Mouse (Mus musculus) cerebellum, postnatal 14 days (tissue): ENCODE data around the gene Cmya5.
"Not testable (repeated sequence)": the region's sequence is repeated elsewhere in the genome, so short reads cannot be mapped to it uniquely, and the experiment has no call there.

Experiments
- DNase-seq, 2 experiments: peaks; one replicate each; pipeline ENCODE4 v3.0.0; 2021; ENCODE audit warnings: mixed read lengths in 2 of 2

The Cmya5 gene

DNA sequence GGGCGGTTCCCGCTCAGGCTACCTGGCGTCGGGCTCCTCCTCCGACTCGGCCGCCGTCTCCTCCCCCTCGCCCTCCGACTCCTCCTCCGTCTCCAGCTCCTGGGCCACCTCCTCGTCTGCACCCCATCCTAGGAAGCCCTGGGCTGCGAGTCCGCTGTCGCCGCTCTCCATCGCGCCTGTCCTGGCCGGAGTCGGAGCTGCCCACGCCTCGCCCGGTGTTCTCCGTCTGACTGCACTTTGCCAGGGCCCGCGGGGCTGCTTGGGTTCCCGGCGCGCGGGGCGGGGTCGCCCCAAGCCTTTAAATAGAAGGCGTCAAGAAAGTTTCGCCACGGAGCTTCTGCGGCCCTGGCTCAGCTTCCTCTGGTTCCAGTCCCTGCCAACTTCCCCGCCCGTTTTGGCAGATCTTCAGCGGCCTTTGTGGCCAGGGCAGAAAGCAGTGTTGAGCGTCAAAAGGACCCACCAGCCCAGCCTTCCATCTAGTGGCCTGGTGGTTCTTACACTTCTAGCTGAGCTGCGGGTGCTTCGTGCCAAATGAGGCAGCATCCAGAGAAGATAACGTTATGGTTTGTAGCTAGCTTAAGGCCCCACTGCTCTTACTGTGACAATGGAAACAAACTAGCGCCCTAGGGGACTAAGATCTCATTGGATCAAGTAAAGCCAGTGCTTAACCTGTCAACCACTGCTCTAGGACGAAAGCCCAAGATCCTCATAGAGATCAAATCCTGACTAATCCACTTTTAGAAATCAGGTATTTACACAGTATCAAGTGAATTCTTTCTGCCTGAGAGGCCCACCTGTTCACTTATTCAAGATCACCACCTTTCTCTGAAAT lies at the start of gene Cmya5:
TSS of gene Cmya5 (minus strand) at position 389 of the 832 bp plus-strand sequence.
- DNase-seq, result peak; percentile 94 to 96

- DNase-seq, result no peak
Observed at GRCm38 (mm10) chr13:93192646-93193026, 48.1 kb upstream of the Cmya5 start.

DNA sequence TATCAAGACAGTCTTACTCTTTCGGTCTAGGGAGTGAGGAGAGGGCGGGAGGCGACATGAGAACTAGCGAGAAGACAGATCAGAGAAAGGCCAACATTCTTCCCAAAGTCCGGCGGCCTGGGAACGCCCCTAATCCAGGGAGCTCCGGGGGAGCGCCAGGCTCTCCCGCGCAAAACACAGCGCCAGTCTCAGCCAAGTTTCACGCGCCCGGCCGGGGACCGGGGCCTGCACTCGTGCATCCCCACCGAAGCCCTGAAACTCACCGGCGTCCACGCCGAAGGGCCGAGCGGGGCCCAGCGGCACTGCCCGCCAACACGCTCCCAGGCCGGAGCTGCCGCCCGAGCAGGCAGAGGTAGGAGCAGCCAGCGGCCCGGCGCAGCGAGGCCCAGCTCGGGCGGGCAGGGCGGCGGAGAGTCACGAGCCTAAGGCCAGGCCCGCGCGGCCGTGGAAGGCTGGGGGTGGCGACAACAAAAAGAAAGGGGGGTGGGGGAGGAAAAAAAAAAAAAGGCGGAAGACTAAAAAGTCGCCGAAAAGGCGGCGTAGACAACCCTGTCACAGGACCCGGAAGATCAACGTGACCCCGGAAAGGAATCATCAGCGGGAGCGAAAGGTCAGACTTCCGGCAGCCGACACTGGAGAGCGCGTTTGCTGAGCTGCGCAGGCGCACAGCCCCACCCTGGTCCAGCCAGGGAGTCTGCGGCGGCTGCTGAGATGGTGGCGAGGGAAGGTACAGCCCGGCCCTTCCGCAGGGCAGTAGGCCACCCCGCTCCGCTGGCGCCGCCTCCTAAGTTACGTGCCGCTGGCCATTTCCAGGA lies 47.5 kb upstream of the Cmya5 start, which contains the start of gene Tent2:
TSS of gene Tent2 (minus strand) at position 555 of the 815 bp plus-strand sequence.
- peak; percentile 92 to 95 for DNase-seq

GRCm38 (mm10) chr13:93189416-93189815 lies 44.9 kb upstream of the Cmya5 start:
- no peak for DNase-seq

GRCm38 (mm10) chr13:93188738-93189137 lies 44.2 kb upstream of the Cmya5 start:
- no peak for DNase-seq

DNA sequence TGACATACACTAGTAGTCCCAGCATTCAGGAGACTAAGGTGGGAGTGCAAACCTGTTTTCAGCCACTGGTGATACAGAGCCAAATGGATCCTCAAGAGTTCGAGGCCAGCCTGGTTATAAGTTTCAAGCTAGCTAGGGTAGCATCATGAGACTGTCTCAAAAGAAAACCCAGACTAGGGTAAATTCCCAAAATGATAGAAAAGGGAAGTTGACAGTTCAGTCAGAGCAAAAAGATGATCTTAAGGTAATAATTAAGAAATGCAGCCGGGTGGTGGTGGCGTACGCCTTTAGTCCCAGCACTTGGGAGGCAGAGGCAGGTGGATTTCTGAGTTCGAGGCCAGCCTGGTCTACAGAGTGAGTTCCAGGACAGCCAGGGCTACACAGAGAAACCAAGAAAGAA lies 43.3 kb upstream of the Cmya5 start:
- DNase-seq, result not testable (repeated sequence)

GRCm38 (mm10) chr13:93180351-93180750 lies 35.8 kb upstream of the Cmya5 start:
- no peak for DNase-seq

DNA sequence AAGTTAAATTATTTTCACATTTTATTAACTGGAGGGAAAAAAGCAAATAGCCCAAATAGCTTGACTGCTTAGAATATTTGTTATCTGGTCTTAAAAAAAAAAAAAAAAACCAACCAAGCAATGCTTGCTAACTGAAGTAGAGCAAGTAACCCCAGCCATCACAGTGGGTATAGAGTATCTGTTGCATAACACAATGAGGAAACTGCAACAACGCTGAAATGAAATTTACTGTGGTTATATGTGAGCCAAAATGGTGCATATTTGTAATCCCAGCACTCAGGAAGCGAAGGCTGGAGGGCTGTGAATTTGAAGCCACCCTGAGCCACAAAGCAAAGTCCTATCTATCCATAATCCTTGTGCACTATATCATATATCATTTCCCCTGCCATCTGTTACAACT lies 35.0 kb upstream of the Cmya5 start:
- DNase-seq, result no peak

GRCm38 (mm10) chr13:93177571-93177970 lies 33.0 kb upstream of the Cmya5 start:
- DNase-seq, result no peak

GRCm38 (mm10) chr13:93163303-93163702 lies 18.8 kb upstream of the Cmya5 start:
- no peak for DNase-seq

GRCm38 (mm10) chr13:93162456-93162855 lies 17.9 kb upstream of the Cmya5 start:
- DNase-seq, result no peak

DNA sequence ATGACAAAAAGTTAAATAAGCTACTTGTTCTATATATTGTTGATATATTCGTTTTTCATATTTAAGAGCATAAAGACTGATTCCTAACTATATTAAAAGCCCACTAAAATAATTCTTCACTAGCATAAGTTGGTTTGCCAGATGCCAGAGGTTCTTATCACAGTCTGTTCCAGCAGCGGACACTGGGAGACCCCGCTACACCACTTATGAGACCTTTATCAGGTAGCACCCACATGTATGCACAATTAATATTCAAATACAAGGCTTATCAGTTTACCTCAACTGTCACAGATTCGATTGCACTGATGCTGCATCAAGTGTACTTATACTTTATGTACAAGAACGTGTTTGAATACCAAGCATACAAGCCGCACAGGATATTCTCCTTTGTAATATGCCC lies 13.7 kb upstream of the Cmya5 start:
- no peak for DNase-seq

DNA sequence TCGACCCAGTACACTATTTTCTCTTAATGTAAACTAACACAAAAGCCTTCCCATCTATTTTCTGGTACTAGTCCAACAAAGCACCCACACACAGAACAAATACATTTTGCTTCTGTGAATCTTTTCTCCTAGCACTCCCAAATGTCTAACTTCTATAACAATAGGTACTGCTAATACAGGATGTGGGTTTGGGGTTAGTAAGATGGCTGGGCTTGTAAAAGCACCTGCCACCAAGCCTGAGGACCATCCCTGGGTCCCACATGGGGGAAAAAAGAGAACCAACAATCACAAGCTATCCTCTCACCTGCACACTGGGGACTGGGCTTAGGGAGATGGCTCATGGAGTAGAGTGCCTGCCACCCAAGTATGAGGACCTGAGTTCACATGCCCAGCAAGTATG lies 8.8 kb upstream of the Cmya5 start:
- DNase-seq, result no peak

DNA sequence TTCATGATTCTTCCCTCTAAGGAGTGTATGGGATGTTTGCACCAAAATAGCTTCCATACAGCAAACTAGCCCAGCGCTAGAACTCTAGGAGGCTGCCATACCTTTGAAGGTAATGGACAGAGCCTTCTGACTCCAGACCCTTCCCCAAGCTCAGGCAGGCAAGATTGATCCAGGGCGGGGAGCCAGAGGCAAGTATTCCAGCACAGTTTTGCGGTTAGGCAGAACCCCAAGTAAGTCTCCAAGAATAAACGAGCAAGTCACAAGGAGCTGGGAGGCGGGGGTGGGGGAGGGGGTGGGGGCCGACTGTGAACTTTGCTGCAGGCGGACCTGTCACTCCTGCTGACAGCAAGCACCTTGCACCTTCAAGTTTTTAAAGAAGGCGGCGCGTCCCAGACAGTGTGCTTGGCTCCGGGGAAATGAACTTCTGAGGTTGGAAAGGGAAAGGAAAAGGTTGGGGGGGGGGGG lies 673 bp downstream of the Cmya5 start:
- DNase-seq, result no peak

DNA sequence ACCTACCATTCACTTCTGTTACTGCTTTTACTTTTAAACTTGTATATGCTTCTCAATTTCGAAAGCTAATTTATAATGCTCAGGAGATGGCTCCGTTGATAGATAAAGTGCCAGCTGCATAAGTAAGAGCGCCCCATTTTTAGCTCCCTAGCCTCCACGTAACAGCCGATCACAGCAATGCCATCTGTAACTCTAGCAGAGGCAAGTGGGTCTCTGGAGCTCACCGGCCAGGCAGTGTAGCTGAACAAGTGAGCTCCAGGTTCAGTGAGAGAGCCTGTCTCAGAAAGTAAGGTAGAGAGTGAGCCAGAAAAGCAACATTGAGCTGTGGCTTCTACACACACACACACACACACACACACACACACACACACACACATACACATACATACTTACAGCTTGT lies 3.3 kb downstream of the Cmya5 start:
- DNase-seq, result no peak

GRCm38 (mm10) chr13:93138059-93138458 lies 6.5 kb downstream of the Cmya5 start:
- DNase-seq, result no peak

GRCm38 (mm10) chr13:93137098-93137497 lies 7.4 kb downstream of the Cmya5 start:
- DNase-seq, result peak; percentile 65 to 80

- DNase-seq, result no peak
Observed at GRCm38 (mm10) chr13:93136251-93136650, 8.3 kb downstream of the Cmya5 start.

DNA sequence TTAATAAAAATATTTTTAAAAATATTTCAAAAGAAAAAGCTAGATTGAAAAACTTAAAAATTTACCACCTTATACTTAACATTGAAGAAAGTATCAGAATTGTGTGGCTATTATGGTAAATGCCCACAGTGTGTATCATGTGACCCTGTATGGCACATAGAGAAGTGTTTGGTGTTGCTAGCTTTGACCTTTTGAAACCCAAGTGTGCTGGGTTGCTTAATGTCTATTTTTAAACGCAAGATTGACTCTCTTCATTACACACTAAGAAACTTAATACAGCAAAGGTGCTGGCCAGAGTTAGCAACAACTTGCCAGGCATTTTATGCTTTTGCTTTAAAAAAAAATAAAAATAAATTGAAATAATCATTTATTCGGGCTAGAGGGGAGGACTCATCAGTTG lies 9.0 kb downstream of the Cmya5 start:
- no peak for DNase-seq

- no peak for DNase-seq
Observed at GRCm38 (mm10) chr13:93130674-93131073, 13.8 kb downstream of the Cmya5 start.

GRCm38 (mm10) chr13:93128961-93129360 lies 15.6 kb downstream of the Cmya5 start:
- DNase-seq, result no peak

DNA sequence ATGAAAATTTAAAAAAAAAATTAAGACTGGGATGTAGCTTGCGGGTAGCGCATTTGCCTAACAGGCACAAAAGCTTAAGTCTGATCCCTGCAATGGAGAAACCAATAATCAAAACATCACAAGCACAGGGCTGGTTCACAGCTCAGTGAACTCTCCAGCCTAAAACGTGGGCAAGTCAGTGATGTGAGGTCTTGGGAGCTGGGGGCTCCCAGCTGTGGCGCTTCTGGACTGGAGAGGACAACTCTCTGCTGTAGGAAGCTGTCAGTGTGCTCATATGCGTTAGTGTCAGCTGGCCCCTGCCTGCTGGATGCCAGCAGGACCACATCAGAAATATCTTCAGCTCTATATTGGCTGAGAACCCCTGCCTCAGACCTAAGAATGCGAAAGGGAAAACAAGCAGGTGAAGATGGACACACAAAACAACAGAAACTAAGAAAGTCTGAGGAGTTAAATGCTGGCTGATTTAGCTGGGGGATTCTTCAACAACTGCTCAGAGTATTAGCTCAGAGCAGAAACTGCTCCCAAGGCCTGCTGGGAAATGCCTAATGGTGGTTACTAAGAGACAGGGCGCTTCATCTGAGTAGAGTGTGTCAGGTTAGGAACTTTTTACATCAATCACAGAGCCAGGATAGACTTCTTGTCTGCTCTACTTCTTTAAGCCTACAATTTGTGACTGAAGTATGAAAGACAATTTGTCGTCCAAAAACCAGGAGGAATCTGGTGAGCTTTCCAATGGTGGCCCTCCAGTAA lies 16.2 kb downstream of the Cmya5 start:
- no peak for DNase-seq

- no peak for DNase-seq
Observed at GRCm38 (mm10) chr13:93122321-93122720, 22.2 kb downstream of the Cmya5 start.
